Mouse (Mus musculus) MEL (cell line): ENCODE results near the gene Igsf21. TPM values are rescaled to one million over a fixed set of nuclear protein-coding genes. Genes with fewer than 3 reads are reported as not detected.

Experiments used
- DNase-seq: peaks from one replicate; pipeline ENCODE4 v3.0.0; 2011; ENCODE audit warnings: low read depth, low spot score
- H3K27ac ChIP-seq: 2 replicates; pipeline ENCODE4 v1.5.1; 2012; ENCODE audit warnings: low read depth, mild to moderate bottlenecking, control low read depth, low read length, moderate library complexity; ENCODE audit not compliant: control insufficient read depth
- H3K27me3 ChIP-seq, 2 experiments: fragments of 150-350 bp in 1 of 2; sonication (generic) in 1 of 2; 2 replicates each; pipeline ENCODE4 v1.6.1; 2012; ENCODE audit warnings: low read length in 2 of 2, mild to moderate bottlenecking in 2 of 2, improper control_type of control experiment in 1 of 2, moderate library complexity in 1 of 2; ENCODE audit not compliant: insufficient read depth in 2 of 2, control insufficient read depth in 1 of 2
- H3K36me3 ChIP-seq, 2 experiments: 2 replicates each; pipeline ENCODE4 v1.6.1; 2012 to 2014; ENCODE audit warnings: low read length in 2 of 2, improper control_type of control experiment in 1 of 2, inconsistent platforms in 1 of 2, mild to moderate bottlenecking in 1 of 2; ENCODE audit not compliant: insufficient read depth in 2 of 2, control insufficient read depth in 1 of 2
- H3K4me1 ChIP-seq, 2 experiments: fragments of 150-350 bp in 1 of 2; sonication (generic) in 1 of 2; 2 replicates each; pipeline ENCODE4 v1.6.1; 2012; ENCODE audit warnings: low read length in 2 of 2, improper control_type of control experiment in 1 of 2, mild to moderate bottlenecking in 1 of 2; ENCODE audit not compliant: insufficient read depth in 2 of 2, control insufficient read depth in 1 of 2
- H3K4me3 ChIP-seq, 2 experiments: fragments of 150-350 bp in 1 of 2; sonication (generic) in 1 of 2; 2 replicates each; pipeline ENCODE4 v1.5.1; 2012; ENCODE audit warnings: low read depth in 2 of 2, low read length in 2 of 2, mild to moderate bottlenecking in 2 of 2, moderate library complexity in 2 of 2, control low read depth in 1 of 2, improper control_type of control experiment in 1 of 2; ENCODE audit not compliant: control insufficient read depth in 1 of 2, insufficient read depth in 1 of 2
- H3K79me2 ChIP-seq: 2 replicates; pipeline ENCODE4 v1.6.1; 2012; ENCODE audit warnings: mild to moderate bottlenecking, low read length, moderate library complexity; ENCODE audit not compliant: control insufficient read depth, poor library complexity, insufficient read depth
- H3K9ac ChIP-seq: 2 replicates; pipeline ENCODE4 v1.6.1; 2012; ENCODE audit warnings: low read depth, mild to moderate bottlenecking, control low read depth, low read length, moderate library complexity; ENCODE audit not compliant: control insufficient read depth, poor library complexity, severe bottlenecking
- H3K9me3 ChIP-seq: fragments of 150-350 bp; sonication (generic); replicated peaks from 2 replicates; pipeline ENCODE4 v1.6.1; 2012; ENCODE audit warnings: mild to moderate bottlenecking, low read length, improper control_type of control experiment, moderate library complexity; ENCODE audit not compliant: insufficient read depth
- BHLHE40 ChIP-seq: IDR thresholded peaks from 2 replicates; pipeline ENCODE4 v1.6.1; 2012; ENCODE audit warnings: low read depth, mild to moderate bottlenecking, inconsistent platforms, low read length, improper control_type of control experiment, borderline replicate concordance
- CHD1 ChIP-seq: IDR thresholded peaks from 2 replicates; pipeline ENCODE4 v1.6.1; 2012; ENCODE audit warnings: low read depth, mild to moderate bottlenecking, inconsistent platforms, low read length, improper control_type of control experiment
- CTCF ChIP-seq, 3 experiments: IDR thresholded peaks in 2 of 3; conservative IDR thresholded peaks in 1 of 3; 2 replicates each; pipeline ENCODE4 v1.5.1; 2011 to 2012; ENCODE audit warnings: low read length in 3 of 3, low read depth in 2 of 3, mild to moderate bottlenecking in 2 of 3, improper control_type of control experiment in 1 of 3, inconsistent platforms in 1 of 3, mixed read lengths in 1 of 3, moderate library complexity in 1 of 3; ENCODE audit not compliant: control insufficient read depth in 1 of 3, insufficient read depth in 1 of 3, poor library complexity in 1 of 3, severe bottlenecking in 1 of 3
- E2F4 ChIP-seq: IDR thresholded peaks from 2 replicates; pipeline ENCODE4 v1.6.1; 2011; ENCODE audit warnings: low read depth, low read length, improper control_type of control experiment, borderline replicate concordance
- ELF1 ChIP-seq: IDR thresholded peaks from 2 replicates; pipeline ENCODE4 v1.6.1; 2014; ENCODE audit warnings: low read depth, mild to moderate bottlenecking, inconsistent platforms, low read length, improper control_type of control experiment, moderate library complexity
- ETS1 ChIP-seq: IDR thresholded peaks from 2 replicates; pipeline ENCODE4 v1.6.1; 2012; ENCODE audit warnings: low read depth, mild to moderate bottlenecking, inconsistent platforms, low read length, improper control_type of control experiment, moderate library complexity
- GATA1 ChIP-seq: IDR thresholded peaks from 2 replicates; pipeline ENCODE4 v1.6.1; 2011; ENCODE audit warnings: low read depth, low read length, improper control_type of control experiment
- KAT2A ChIP-seq: conservative IDR thresholded peaks from 2 replicates; pipeline ENCODE4 v1.6.1; 2012; ENCODE audit warnings: low read depth, low read length, improper control_type of control experiment, inconsistent platforms
- MAFK ChIP-seq: IDR thresholded peaks from 2 replicates; pipeline ENCODE4 v1.6.1; 2011; ENCODE audit warnings: low read depth, mild to moderate bottlenecking, low read length, improper control_type of control experiment, borderline replicate concordance
- MAX ChIP-seq: IDR thresholded peaks from 2 replicates; pipeline ENCODE4 v1.6.1; 2011; ENCODE audit warnings: low read length, improper control_type of control experiment
- MAZ ChIP-seq: IDR thresholded peaks from 2 replicates; pipeline ENCODE4 v1.6.1; 2012; ENCODE audit warnings: low read depth, mild to moderate bottlenecking, inconsistent platforms, low read length, improper control_type of control experiment
- MYB ChIP-seq: IDR thresholded peaks from 2 replicates; pipeline ENCODE4 v1.6.1; 2011; ENCODE audit warnings: mild to moderate bottlenecking, low read depth, low read length, improper control_type of control experiment
- MYC ChIP-seq: IDR thresholded peaks from 2 replicates; pipeline ENCODE4 v1.6.1; 2011; ENCODE audit warnings: low read depth, mild to moderate bottlenecking, low read length, improper control_type of control experiment, moderate library complexity
- NRF1 ChIP-seq: IDR thresholded peaks from 2 replicates; pipeline ENCODE4 v1.6.1; 2014; ENCODE audit warnings: low read depth, mild to moderate bottlenecking, inconsistent platforms, low read length, improper control_type of control experiment, moderate library complexity; ENCODE audit not compliant: poor library complexity, insufficient read depth, severe bottlenecking
- POLR2A ChIP-seq, 2 experiments: IDR thresholded peaks; 2 replicates each; pipeline ENCODE4 v1.6.1; 2011 to 2012; ENCODE audit warnings: low read length in 2 of 2, mild to moderate bottlenecking in 2 of 2, control low read depth in 1 of 2, improper control_type of control experiment in 1 of 2, low read depth in 1 of 2, moderate library complexity in 1 of 2; ENCODE audit not compliant: control insufficient read depth in 1 of 2, insufficient read depth in 1 of 2, poor library complexity in 1 of 2
- POLR2AphosphoS2 ChIP-seq: IDR thresholded peaks from 2 replicates; pipeline ENCODE4 v1.6.1; 2011; ENCODE audit warnings: low read length, improper control_type of control experiment
- POLR2AphosphoS5 ChIP-seq: IDR thresholded peaks from 2 replicates; pipeline ENCODE4 v1.6.1; 2012; ENCODE audit warnings: low read depth, borderline replicate concordance, mild to moderate bottlenecking, inconsistent platforms, low read length, moderate library complexity, mixed read lengths
- RAD21 ChIP-seq: IDR thresholded peaks from 2 replicates; pipeline ENCODE4 v1.6.1; 2011; ENCODE audit warnings: mild to moderate bottlenecking, low read depth, low read length, improper control_type of control experiment
- RCOR1 ChIP-seq: IDR thresholded peaks from 2 replicates; pipeline ENCODE4 v1.6.1; 2012; ENCODE audit warnings: low read depth, mild to moderate bottlenecking, inconsistent platforms, low read length, improper control_type of control experiment
- SIN3A ChIP-seq: IDR thresholded peaks from 2 replicates; pipeline ENCODE4 v1.6.1; 2012; ENCODE audit warnings: low read length, improper control_type of control experiment, inconsistent platforms
- TAL1 ChIP-seq: IDR thresholded peaks from 2 replicates; pipeline ENCODE4 v1.6.1; 2012; ENCODE audit warnings: mild to moderate bottlenecking, inconsistent platforms, low read length, moderate library complexity, mixed read lengths
- TBP ChIP-seq: IDR thresholded peaks from 2 replicates; pipeline ENCODE4 v1.8.0; 2011; ENCODE audit warnings: low read depth, low read length, improper control_type of control experiment
- USF2 ChIP-seq, 2 experiments: IDR thresholded peaks; 2 replicates each; pipeline ENCODE4 v1.6.1; 2011 to 2012; ENCODE audit warnings: improper control_type of control experiment in 2 of 2, low read length in 2 of 2, borderline replicate concordance in 1 of 2, inconsistent platforms in 1 of 2, low read depth in 1 of 2, mild to moderate bottlenecking in 1 of 2; ENCODE audit not compliant: insufficient read depth in 1 of 2
- ZKSCAN1 ChIP-seq: IDR thresholded peaks from 2 replicates; pipeline ENCODE4 v1.6.1; 2012; ENCODE audit warnings: low read depth, mild to moderate bottlenecking, inconsistent platforms, low read length, improper control_type of control experiment, moderate library complexity
- ZNF384 ChIP-seq: IDR thresholded peaks from 2 replicates; pipeline ENCODE4 v1.6.1; 2012; ENCODE audit warnings: low read depth, mild to moderate bottlenecking, inconsistent platforms, low read length, improper control_type of control experiment
- polyA plus RNA-seq, 2 experiments: library from polyadenylated mRNA; stranded (reverse) in 1 of 2; unstranded in 1 of 2; fragments of >175 nt in 1 of 2; fragments of >200 nt in 1 of 2; gene quantifications; 2 replicates each; pipeline versions ENCODE4 v1.2.1 to v1.2.4; 2012; ENCODE audit warnings: low replicate concordance in 2 of 2, low read depth in 1 of 2; ENCODE audit not compliant: insufficient read length in 2 of 2, insufficient read depth in 1 of 2, missing spikeins in 1 of 2
- total RNA-seq: library from RNA; depleted of rRNA; stranded (reverse); fragments of 300-350 nt; gene quantifications from 2 replicates; pipeline ENCODE4 v1.2.3, GENCODE M21; 2012

The Igsf21 gene
- total and polyA plus RNA-seq, 3 experiments, result not detected

DNA sequence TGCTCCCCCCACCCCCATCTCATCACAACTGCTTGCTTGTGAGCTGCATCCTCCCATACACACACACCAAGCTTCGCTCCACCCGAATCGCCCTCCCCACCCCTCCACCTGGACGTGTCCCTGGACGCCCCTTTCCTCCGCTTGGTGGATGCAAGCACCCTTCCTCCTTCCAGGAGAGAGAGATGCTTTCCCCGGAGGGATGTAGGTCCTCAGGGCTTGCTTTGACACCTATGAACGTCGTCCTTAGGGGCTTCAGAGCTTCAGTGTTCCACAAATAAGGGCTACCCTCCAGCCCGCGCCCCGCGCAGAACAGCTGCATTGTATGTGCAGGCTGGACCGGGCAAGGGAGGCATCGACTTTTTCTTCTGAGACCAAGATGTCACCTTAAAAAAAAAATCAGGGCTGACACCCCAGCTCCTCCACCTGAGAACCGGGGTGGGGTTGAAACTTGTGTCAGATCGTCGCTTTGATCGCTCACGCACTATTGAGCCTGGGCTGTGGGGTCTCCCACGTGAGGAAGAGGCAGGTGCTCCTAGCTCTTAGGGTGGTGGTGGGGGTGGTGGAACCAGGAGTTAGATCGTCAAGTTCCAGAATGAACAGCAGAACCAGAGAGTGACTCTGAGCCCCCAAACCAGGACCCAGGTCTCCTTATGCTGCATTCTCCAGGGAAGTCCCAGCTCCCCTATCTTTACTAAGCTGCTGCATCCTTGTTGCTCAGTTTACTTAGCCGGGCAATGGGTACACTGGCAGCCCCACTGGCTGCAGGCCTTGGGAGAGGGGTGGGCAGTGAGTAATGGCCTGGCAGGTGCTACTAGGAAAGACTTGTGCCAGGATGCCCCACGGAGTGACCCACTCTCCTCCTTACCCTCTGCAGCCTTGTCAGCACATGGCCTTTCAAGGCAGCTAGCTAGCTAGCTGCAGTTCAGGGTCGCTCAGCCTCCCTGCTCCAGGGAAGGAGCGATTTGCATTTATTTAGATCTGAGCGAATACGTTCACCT lies 721 bp upstream of the Igsf21 start:
- H3K4me3 ChIP-seq, result no peak overlapping the region
- no peaks in the 10 kb centered on the region for H3K79me2 ChIP-seq
- no peak overlapping the region for H3K27ac ChIP-seq
- H3K36me3 ChIP-seq, result no peaks in the 10 kb centered on the region
- H3K9ac ChIP-seq, result no peak overlapping the region
- no peak for TF ChIP-seq NRF1
- no peak for TF ChIP-seq SIN3A
- TF ChIP-seq CHD1, result no peak
- TF ChIP-seq GATA1, result no peak
- TF ChIP-seq USF2 (IDR thresholded peaks at IDR 0.05; ENCODE audit: borderline replicate concordance in 1 of 2, insufficient read depth in 1 of 2, low read depth in 1 of 2, low read length in 2 of 2), result no peak
- no peak for TF ChIP-seq MAZ
- TF ChIP-seq POLR2A (IDR thresholded peaks at IDR 0.05; ENCODE audit: control insufficient read depth in 1 of 2, insufficient read depth in 1 of 2, low read depth in 1 of 2, low read length in 2 of 2, poor library complexity in 1 of 2), result no peak
- TF ChIP-seq KAT2A, result no peak
- TF ChIP-seq ZKSCAN1, result no peak
- TF ChIP-seq RAD21, result no peak
- TF ChIP-seq ETS1, result no peak
- TF ChIP-seq RCOR1, result no peak
- no peak for TF ChIP-seq MYC
- no peak for TF ChIP-seq TAL1
- TF ChIP-seq MAFK, result no peak
- TF ChIP-seq, all 39 proteins: peak for 0
- Histone ChIP-seq H3K27me3 (no peaks in the 10 kb centered on the region), H3K4me1 (no peaks in the 10 kb centered on the region), H3K9me3 (no peaks in the 10 kb centered on the region)
- no peak for DNase-seq

DNA sequence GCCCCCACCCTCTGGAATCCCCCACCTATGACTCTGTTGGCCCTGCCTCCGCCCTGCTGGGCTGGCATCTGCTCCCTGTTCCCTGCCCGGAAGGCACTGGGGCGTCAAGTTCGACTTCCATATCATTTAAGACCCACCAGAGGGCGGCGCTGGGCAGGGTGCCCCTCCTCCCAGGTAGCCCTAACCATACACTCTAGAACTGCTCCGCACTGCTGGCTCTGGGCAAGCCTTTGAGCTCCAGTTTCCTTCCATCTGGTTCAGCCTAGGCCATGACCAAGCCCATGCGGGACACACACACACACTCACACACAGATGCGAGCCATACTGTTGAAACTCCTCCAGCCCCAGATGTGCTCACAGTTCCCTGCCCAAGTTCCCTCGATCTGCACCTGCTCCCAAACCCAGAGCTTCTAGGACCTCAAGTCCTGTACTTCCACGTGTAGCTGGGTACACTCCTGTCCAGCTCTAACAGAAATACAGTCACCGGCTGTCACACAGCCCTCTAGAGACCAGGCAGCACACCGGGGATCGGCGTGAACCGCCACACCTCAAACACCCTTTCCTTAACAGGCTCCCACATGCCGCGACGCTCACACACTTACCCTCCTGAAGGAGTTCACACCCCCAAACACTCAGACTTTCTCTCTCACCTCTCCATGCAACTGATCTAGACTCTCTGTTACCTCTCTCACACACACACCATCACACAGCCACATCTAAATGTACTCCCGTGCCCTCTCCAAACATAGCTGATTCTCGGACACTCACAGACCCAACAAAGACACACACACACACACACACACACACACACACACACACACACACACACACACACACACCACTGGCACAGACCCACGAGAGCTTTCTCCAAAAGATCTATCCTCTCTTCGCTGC lies 1.1 kb downstream of the Igsf21 start:
- Histone ChIP-seq H3K27me3 (no peaks in the 10 kb centered on the region), H3K4me3 (no peak overlapping the region), H3K9me3 (no peaks in the 10 kb centered on the region), H3K79me2 (no peaks in the 10 kb centered on the region), H3K36me3 (no peaks in the 10 kb centered on the region), H3K9ac (no peak overlapping the region), H3K27ac (no peak overlapping the region), H3K4me1 (no peaks in the 10 kb centered on the region)
- no peak for TF ChIP-seq ELF1
- TF ChIP-seq ZNF384, result no peak
- no peak for TF ChIP-seq MAX
- TF ChIP-seq USF2 (IDR thresholded peaks at IDR 0.05; ENCODE audit: borderline replicate concordance in 1 of 2, insufficient read depth in 1 of 2, low read depth in 1 of 2, low read length in 2 of 2), result no peak
- no peak for TF ChIP-seq NRF1
- TF ChIP-seq RCOR1, result no peak
- TF ChIP-seq SIN3A, result no peak
- no peak for TF ChIP-seq POLR2AphosphoS2
- no peak for TF ChIP-seq CTCF (IDR thresholded peaks at IDR 0.05 in 2 of 3, conservative IDR thresholded peaks at IDR 0.05 in 1 of 3; ENCODE audit: control insufficient read depth in 1 of 3, insufficient read depth in 1 of 3, low read depth in 2 of 3, low read length in 3 of 3, poor library complexity in 1 of 3, severe bottlenecking in 1 of 3)
- no peak for TF ChIP-seq MYB
- no peak for TF ChIP-seq BHLHE40
- no peak for TF ChIP-seq POLR2AphosphoS5
- TF ChIP-seq TBP, result no peak
- TF ChIP-seq ZKSCAN1, result no peak
- no peak for TF ChIP-seq E2F4
- DNase-seq, result no peak
